Mouse (Mus musculus) layer of hippocampus, postnatal 25 days (tissue): Measurements from ENCODE around the gene Gtf2f2. TPM values are rescaled to one million over a fixed set of nuclear protein-coding genes. Genes with fewer than 3 reads are reported as not detected.
A peak's percentile ranks its signal among the peaks of the same experiment; 100 is the strongest.

ENCODE experiments used
- DNase-seq, 2 experiments: peaks; one replicate each; pipeline ENCODE4 v3.0.0; 2022; ENCODE audit warnings: mixed read lengths in 2 of 2, low spot score in 1 of 2; ENCODE audit errors: extremely low spot score in 1 of 2
- total RNA-seq, 2 experiments: library from RNA; stranded (reverse); gene quantifications; 2 replicates each; pipeline ENCODE4 v1.2.3; 2021

Gtf2f2 gene
- total RNA-seq, 2 experiments from 2014 or later = 19.7 to 23.3 TPM

GRCm38 (mm10) chr14:76001781-76002180 lies 8.9 kb downstream of the Gtf2f2 start:
- DNase-seq = no peak

- DNase-seq = no peak
Measured at GRCm38 (mm10) chr14:75998082-75998481, 12.6 kb downstream of the Gtf2f2 start.

- DNase-seq = no peak
Measured at GRCm38 (mm10) chr14:75992371-75992770, 18.3 kb downstream of the Gtf2f2 start.

GRCm38 (mm10) chr14:75990936-75991335 lies 19.7 kb downstream of the Gtf2f2 start:
- no peak for DNase-seq

- no peak for DNase-seq
Measured at GRCm38 (mm10) chr14:75989168-75989567, 21.5 kb downstream of the Gtf2f2 start.

DNA sequence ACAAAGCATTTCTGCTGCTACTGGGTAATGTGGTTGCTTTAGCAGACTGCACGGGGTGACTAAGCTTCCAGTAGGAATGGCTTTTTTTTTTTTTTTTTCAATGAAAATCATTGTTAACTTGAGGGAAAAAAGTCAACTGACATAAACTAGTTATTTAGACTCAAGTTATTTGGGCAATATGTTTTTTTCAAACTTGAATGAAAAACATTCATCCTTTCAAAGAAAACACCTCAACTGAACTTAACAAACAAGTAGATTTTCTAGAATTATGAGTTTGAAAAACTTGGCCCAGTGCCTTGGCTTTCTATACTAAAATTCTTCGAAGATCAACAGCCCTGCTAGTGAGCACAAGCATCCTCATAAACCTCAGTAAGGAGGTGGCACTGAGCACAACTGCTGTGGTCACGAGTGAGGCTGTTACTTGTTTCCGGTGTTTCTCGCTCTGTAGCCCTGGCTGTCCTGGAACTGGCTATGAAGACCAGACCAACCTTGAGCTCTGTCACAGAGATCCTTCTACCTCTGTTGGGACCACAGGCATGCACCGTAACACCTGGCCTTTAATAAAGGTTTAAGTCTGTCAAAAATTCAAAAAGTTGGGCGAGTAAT lies 23.7 kb downstream of the Gtf2f2 start:
- DNase-seq = no peak

DNA sequence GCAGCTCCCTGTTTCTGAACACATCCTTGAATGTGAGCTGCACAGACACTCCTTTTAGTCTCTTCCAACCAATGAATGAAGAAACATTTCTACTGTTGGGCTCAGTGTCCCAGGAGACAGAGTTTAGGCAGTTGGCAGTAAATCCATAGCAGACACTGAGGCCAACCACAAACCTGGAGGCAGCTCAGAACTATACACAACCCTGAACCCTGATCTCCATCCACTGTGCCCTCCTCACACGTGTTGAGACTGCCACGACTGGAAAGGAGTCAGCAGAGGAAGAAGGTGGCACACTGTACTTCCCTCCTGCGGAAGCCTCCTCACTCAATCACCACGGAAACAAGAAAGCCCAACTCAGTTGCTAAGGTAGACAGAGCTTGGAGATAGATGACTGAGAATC lies 25.6 kb downstream of the Gtf2f2 start:
- DNase-seq = no peak

DNA sequence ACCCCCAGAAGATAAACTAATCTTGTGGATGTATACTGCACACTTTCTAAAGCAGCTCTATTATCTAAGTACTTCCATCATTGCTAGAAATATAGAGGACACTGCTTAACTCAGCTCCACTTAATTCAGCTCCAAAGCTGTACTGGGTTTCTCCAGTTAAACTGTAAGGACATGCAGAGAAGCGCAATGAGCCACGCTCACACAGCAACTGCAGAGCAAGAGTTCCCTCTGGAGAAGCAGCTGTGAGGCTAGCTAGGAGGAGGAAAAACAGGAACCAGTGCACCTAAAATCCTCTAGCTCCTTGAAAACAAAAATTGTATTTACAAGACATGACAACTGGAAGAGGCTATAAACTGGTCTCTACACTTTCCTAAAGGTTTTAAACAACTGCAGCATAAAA lies 26.8 kb downstream of the Gtf2f2 start:
- DNase-seq = no peak

GRCm38 (mm10) chr14:75981231-75981630 lies 29.4 kb downstream of the Gtf2f2 start:
- DNase-seq = no peak

DNA sequence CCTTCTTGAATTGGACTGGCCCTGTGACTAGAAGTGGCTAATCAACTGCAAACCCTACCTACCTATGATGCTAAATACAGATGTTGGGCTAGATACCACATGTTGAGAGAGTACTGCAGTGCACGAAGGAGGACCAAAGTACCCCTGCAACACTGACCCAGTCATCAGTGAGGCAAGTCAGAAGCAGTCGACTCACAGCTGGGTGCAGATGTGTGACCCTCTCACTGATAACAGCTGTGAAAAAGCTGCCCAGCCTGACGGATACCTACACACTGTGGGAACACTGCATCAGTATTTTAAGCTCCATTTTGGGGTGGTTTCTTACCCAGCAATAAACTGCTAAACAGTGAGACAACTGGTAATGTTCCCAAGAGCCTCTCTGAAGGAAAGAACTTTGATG lies 34.6 kb downstream of the Gtf2f2 start:
- no peak for DNase-seq

DNA sequence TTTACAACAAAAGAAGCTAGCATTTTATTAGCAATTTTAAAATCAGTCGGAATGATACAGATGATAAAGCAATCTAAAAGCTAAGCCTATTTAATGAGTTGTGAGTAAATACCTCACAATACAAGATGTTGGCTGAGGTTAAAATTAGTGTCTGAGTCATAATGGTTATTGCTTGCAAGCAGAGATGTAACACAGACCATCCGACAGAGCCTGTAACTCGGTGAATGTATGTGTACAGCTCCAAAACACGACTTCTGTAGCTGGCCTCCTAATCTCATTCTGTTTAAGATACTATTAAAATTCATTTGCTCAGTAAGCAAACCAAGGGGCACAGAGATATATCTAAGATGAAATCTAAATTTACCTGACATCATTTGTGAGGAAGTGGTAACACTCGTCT lies 43.4 kb downstream of the Gtf2f2 start:
- DNase-seq = no peak

- DNase-seq = no peak
Measured at GRCm38 (mm10) chr14:75964433-75964832, 46.2 kb downstream of the Gtf2f2 start.

GRCm38 (mm10) chr14:75964000-75964399 lies 46.7 kb downstream of the Gtf2f2 start:
- DNase-seq = no peak

DNA sequence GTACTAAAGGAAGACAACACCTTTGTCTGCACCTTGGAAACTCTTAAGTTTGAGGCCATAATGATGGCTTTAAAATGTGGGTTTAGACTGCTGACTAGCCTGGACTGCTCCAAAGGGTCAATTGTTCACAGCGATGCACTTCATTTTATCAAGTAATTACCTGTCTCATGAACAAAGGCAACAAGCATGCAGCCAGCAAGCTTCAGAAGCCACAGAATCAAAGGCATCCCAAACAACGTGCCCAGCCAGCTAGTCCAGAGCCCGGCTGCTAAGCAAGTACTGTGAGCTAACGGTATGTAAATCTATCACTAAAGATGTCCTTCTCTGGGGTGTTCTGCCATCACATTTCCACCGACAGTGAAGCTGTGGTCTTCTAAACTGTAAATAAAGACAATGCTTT lies 47.5 kb downstream of the Gtf2f2 start:
- no peak for DNase-seq

- DNase-seq = peak; percentile 55 to 66
Measured at GRCm38 (mm10) chr14:75962250-75962649, 48.4 kb downstream of the Gtf2f2 start.

- DNase-seq = no peak
Measured at GRCm38 (mm10) chr14:75954766-75955165, 55.9 kb downstream of the Gtf2f2 start, which contains the start of gene Kctd4. TSS of gene Kctd4 (plus strand) at chr14:75955009.

GRCm38 (mm10) chr14:75953011-75953410 lies 57.7 kb downstream of the Gtf2f2 start:
- no peak for DNase-seq

DNA sequence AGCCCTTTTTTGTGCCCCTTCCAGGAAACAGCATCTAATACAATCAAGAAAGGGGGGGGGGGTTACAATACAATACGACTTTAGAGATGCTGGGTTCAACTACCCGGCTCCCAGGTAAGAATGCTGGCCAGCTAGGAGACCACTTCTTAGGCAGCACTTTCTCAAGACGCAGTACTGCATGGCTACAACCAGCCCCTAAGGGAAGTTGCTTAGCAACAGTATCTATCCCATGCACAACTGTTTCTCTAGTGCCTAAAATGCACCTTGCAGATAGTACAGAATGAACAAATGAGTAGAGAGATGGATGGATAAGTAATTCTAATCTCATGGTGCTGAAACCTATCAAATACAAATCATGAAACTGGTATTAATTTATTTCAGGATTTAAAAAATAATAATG lies 63.0 kb downstream of the Gtf2f2 start:
- DNase-seq = no peak

- no peak for DNase-seq
Measured at GRCm38 (mm10) chr14:75942365-75942764, 68.3 kb downstream of the Gtf2f2 start.

- DNase-seq = no peak
Measured at GRCm38 (mm10) chr14:75941500-75941899, 69.2 kb downstream of the Gtf2f2 start.

- no peak for DNase-seq
Measured at GRCm38 (mm10) chr14:75937714-75938113, 73.0 kb downstream of the Gtf2f2 start.

DNA sequence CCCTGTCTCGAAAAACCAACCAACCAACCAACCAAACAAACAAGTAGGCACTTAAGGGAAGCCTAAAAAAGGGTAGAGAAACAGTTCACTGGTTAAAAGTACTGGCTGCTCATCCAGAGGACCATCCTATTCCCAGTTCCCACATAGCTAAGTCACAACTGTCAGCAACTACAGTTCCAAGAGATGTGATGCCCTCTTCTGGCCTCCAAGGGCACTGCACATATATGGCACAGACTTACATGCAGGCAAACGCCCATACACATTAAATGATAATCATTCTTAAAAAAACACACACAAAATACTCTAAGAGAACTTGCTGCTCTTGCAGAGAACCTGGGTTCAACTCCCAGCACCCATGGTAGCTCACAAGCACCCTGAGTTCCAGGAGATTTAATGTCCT lies 76.3 kb downstream of the Gtf2f2 start:
- no peak for DNase-seq

DNA sequence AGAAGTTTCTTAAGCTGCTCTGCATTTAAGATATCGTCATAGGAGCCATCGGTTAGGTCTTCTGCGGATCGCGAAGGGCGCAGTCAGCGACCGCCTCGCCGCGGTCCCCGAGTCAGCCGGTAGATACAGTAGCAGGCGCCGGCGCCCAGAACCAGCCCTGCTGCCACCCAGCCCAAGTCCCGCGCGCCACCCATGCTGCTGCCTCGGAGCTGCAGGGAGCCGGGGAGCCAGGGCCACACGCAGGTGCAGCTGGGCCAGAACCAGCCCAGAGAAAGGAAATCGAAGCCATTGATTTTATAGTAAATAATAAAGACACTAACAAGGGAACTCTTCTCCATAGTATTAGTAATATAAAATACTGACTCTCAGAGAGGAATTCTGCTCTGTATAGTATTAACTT lies 79.4 kb downstream of the Gtf2f2 start:
- peak in 1 of 2 experiments; percentile 15 for DNase-seq
